Mouse (Mus musculus): Measurements from ENCODE around the gene Gm20388. TPM values are rescaled to one million over a fixed set of nuclear protein-coding genes. Genes with fewer than 3 reads are reported as not detected.

Gm20388 gene
- polyA plus RNA-seq, 1 experiment from 2014 or later, result 1.4 TPM

DNA sequence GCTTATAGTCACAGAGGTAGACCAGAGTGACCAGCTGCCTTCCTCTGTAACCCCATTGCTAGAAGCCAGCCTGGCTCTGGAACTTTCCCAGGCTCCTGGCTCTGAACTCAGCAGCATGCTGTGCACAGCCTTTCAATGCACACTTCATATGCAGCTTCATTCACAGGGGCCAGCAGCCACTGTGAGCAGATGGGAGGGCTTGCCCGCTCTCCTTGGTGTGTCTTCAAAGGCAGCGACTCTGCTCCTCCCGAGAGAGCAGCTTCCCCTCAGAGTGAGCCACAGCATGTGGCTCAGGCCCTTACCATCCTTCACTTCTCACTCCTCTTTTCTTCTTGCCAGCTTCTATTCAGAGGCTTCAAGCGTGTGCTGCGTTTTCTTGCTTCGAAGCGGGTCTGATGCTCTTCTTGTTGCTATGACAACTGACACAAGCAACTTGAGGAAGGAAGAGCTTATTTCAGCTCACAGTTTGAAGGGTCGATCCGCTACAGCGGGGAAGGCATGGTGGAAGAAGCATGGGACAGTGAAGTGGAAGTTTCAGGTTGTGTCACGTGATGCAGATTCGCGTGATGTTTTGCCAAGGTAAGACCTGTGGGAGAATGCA, 4293.5 kb downstream of the Gm20388 start:
- Histone ChIP-seq H3K4me2 (ENCODE audit: low read depth, low read length) (no peak overlapping the region), H3K27me3 (ENCODE audit: control insufficient read depth, insufficient read depth, low read depth, low read length) (no peaks in the 10 kb centered on the region)

DNA sequence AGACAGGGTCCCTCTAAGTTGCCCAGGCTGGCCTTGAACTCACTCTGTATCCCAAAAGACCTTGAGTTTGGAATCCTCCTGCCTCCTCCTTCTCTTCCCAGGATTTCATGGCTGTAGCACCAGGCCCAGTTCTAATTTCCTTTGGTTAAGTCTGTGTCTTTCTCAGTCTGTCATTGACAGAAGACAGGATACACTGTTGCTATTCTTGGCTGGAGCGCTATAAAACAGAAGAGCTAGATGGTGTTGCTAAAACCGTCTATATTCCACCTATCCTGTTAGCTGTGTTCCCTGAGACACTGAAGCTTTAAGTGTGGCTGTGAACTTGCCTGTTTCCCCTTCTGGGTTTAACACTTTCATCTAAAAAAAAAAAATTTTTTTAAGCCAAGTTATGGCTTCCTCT, 4301.5 kb downstream of the Gm20388 start:
- no peak for ATAC-seq (ENCODE audit: low read depth)

More for the DNA sequence above, 4293.5 kb downstream of the Gm20388 start:
- Histone ChIP-seq H3K27ac (ENCODE audit: low read length) (no peak overlapping the region), H3K36me3 (ENCODE audit: control insufficient read depth, insufficient read depth) (no peaks in the 10 kb centered on the region), H3K9me3 (replicated peaks; ENCODE audit: control insufficient read depth, low read length) (no peaks in the 10 kb centered on the region), H3K4me1 (ENCODE audit: control insufficient read depth, low read depth, low read length) (no peaks in the 10 kb centered on the region), H3K4me3 (ENCODE audit: low read depth, low read length) (no peak overlapping the region), H3K9ac (ENCODE audit: low read depth, low read length) (no peak overlapping the region)
- 71% methylated on average over 13 of the region's 13 CpGs for WGBS (ENCODE audit: insufficient replicate concordance)
- no peak for ATAC-seq (ENCODE audit: low read depth)

DNA sequence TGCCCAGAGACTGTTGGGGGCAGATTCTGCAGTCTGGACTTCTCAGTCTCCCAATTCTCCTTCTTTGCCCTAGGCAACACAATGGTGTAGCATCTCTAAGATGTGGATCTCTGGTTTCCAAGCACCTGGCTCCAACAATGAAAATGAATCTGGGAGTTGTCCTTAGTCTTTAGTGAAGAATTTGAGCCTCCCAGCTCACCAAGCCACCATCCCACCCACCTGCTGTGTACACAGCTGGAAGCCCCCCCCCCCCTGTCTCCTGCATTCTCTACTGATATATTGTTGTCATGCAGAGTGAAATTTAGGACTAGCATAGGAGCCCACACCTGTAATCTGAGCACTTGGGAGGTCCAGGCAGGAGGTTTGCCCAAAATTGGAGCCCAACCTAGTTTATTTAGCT, 4306.3 kb downstream of the Gm20388 start:
- no peak for ATAC-seq (ENCODE audit: low read depth)
- H3K27ac ChIP-seq (ENCODE audit: low read length), result no peak overlapping the region
- H3K4me2 ChIP-seq (ENCODE audit: low read depth, low read length), result no peak overlapping the region
- H3K9me3 ChIP-seq (replicated peaks; ENCODE audit: control insufficient read depth, low read length), result no peaks in the 10 kb centered on the region
- no peaks in the 10 kb centered on the region for H3K27me3 ChIP-seq (ENCODE audit: control insufficient read depth, insufficient read depth, low read depth, low read length)
- no peak overlapping the region for H3K9ac ChIP-seq (ENCODE audit: low read depth, low read length)
- H3K4me3 ChIP-seq (ENCODE audit: low read depth, low read length), result no peak overlapping the region
- H3K4me1 ChIP-seq (ENCODE audit: control insufficient read depth, low read depth, low read length), result no peaks in the 10 kb centered on the region
- H3K36me3 ChIP-seq (ENCODE audit: control insufficient read depth, insufficient read depth), result no peaks in the 10 kb centered on the region

More for the DNA sequence above, 4301.5 kb downstream of the Gm20388 start:
- no peak overlapping the region for H3K9ac ChIP-seq (ENCODE audit: low read depth, low read length)
- no peak overlapping the region for H3K4me2 ChIP-seq (ENCODE audit: low read depth, low read length)
- H3K4me1 ChIP-seq (ENCODE audit: control insufficient read depth, low read depth, low read length), result no peaks in the 10 kb centered on the region
- H3K4me3 ChIP-seq (ENCODE audit: low read depth, low read length), result no peak overlapping the region
- H3K27ac ChIP-seq (ENCODE audit: low read length), result no peak overlapping the region
- WGBS (ENCODE audit: insufficient replicate concordance), result 50% methylated on average over 2 of the region's 2 CpGs
- H3K27me3 ChIP-seq (ENCODE audit: control insufficient read depth, insufficient read depth, low read depth, low read length), result no peaks in the 10 kb centered on the region
- no peaks in the 10 kb centered on the region for H3K36me3 ChIP-seq (ENCODE audit: control insufficient read depth, insufficient read depth)
- no peaks in the 10 kb centered on the region for H3K9me3 ChIP-seq (replicated peaks; ENCODE audit: control insufficient read depth, low read length)

DNA sequence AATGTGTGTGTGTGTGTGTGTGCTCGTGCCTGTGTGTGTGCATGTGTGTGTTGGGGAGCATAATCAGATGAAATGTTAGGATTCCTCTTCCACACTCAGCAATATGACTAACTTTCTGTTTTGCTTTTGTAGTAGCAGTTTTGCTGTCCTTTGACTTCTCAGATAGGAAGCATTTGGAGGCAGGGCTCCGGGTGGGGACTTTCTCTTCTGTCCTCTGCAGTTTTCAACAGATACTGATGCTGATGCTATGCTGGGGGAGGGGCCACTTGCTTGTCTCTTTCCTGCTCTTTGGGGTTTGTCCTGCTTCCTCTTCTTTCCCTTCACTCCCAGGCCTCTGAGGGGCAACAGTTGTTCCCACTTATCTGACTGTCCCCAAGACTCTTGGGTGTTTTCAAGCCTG, 4319.2 kb downstream of the Gm20388 start:
- Histone ChIP-seq H3K4me2 (ENCODE audit: low read depth, low read length) (no peak overlapping the region), H3K27ac (ENCODE audit: low read length) (no peak overlapping the region), H3K4me3 (ENCODE audit: low read depth, low read length) (no peak overlapping the region), H3K9ac (ENCODE audit: low read depth, low read length) (no peak overlapping the region), H3K9me3 (replicated peaks; ENCODE audit: control insufficient read depth, low read length) (no peaks in the 10 kb centered on the region), H3K36me3 (ENCODE audit: control insufficient read depth, insufficient read depth) (no peaks in the 10 kb centered on the region), H3K27me3 (ENCODE audit: control insufficient read depth, insufficient read depth, low read depth, low read length) (peaks cover 6% of the 10 kb centered on the region; the same call in 1 of the 2 replicates), H3K4me1 (ENCODE audit: control insufficient read depth, low read depth, low read length) (peaks cover 9% of the 10 kb centered on the region)
- ATAC-seq (ENCODE audit: low read depth), result no peak
- WGBS (ENCODE audit: insufficient replicate concordance), result 13% methylated on average over 2 of the region's 2 CpGs

DNA sequence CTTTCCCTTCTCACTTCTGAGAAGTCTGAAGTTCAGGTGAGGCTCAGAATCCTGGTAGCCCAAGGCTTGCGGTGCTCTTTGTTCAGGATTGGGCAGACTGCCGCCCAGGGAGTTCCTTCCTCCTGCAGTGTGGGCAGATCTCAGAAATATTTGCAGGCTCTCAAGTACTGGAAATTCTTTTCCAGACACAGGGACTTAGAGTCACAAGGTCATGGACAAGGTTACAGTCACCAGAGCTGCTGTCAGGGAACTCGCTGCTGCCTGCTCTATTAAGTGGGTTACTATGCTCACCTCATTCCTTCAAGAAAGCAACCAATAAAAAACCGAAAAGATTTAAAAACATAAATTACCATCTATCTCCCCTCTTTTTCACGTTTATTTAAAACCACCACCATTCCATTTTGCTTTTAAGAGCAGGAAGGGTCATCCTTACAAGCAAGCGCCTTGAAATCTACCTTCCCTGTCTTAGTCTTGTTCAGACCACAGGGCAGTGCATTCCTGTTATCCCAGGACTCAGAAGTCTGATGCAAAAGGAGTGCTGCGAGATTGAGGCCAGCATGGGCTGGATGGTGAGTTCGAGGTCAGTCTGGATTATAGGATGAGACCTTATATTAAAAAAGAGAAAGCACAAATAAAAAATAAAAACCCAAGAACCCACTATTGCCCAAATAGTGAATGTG, 4320.0 kb downstream of the Gm20388 start:
- Histone ChIP-seq H3K27ac (ENCODE audit: low read length) (no peak overlapping the region), H3K4me1 (ENCODE audit: control insufficient read depth, low read depth, low read length) (peaks cover 9% of the 10 kb centered on the region), H3K27me3 (ENCODE audit: control insufficient read depth, insufficient read depth, low read depth, low read length) (peaks cover 6% of the 10 kb centered on the region; the same call in 1 of the 2 replicates), H3K9ac (ENCODE audit: low read depth, low read length) (no peak overlapping the region), H3K36me3 (ENCODE audit: control insufficient read depth, insufficient read depth) (no peaks in the 10 kb centered on the region), H3K4me2 (ENCODE audit: low read depth, low read length) (peak overlapping the region; percentile 84), H3K4me3 (ENCODE audit: low read depth, low read length) (peak overlapping the region; percentile 76), H3K9me3 (replicated peaks; ENCODE audit: control insufficient read depth, low read length) (no peaks in the 10 kb centered on the region)
- ATAC-seq (ENCODE audit: low read depth), result no peak
- 44% methylated on average over 8 of the region's 8 CpGs for WGBS (ENCODE audit: insufficient replicate concordance)

DNA sequence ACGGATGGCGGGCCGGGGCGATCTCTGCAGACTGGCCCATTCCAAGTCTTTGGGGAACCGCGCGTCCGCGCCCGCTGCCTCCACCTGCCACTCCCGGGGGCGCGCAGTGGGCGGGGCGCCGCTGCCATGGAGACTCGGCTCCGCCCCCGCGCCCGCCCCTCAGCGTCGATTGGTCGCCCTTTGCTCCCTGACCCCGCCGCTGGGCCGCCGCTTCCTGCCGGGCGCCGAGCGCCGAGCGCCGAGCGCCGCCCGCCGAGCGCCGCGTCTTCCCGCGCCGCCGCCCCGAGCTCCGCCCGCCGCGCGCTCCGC, 4320.5 kb downstream of the Gm20388 start, which contains the start of gene Galnt2:
TSS of gene Galnt2 (plus strand) at position 216 of the 309 bp plus-strand sequence.
- WGBS (ENCODE audit: insufficient replicate concordance), result under 1% methylated on average over 32 of the region's 53 CpGs
- Histone ChIP-seq H3K9ac (ENCODE audit: low read depth, low read length) (peak within 1 kb of the TSS; percentile 73), H3K27ac (ENCODE audit: low read length) (peak within 1 kb of the TSS; percentile 58)

DNA sequence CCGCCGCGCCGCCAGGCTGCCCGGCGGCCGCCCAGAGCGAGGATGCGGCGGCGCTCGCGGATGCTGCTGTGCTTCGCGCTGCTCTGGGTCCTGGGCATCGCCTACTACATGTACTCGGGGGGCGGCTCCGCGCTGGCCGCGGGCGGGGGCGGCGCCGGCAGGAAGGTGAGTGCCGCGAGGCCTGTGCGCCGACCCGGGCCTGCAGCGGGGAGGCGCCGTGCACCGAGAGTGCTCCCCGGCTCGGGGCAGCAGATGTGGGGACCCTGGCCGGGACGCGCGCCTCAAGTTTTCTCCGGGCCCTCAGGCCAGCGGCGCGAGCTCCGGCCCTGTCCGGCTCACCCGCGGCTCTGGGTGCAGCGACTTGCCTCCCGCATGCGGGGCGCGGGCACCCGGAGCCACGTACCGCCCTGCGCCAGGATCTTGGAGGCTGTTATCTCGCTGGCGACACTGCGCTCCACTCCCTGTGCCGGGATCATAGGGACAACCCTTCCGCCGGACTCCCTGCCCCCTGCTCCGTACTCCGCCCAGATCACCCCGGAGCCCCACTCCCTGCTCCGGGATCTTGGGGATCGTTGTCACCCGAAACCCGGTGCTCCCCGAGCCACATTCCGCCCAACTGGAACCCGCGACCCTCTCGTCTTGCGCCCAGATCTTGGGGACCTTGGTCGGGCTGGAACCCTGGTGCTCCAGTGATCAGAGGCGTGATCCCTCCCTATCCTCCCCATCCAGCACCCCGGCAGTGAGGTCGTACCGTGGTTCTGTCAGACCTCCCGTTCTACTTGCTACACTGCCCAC, 4321.0 kb downstream of the Gm20388 start:
- H3K9me3 ChIP-seq (replicated peaks; ENCODE audit: control insufficient read depth, low read length), result no peaks in the 10 kb centered on the region
- H3K27ac ChIP-seq (ENCODE audit: low read length), result peak overlapping the region; percentile 58
- H3K36me3 ChIP-seq (ENCODE audit: control insufficient read depth, insufficient read depth), result no peaks in the 10 kb centered on the region

More for the DNA sequence above, 4320.5 kb downstream of the Gm20388 start, which contains the start of gene Galnt2:
- Histone ChIP-seq H3K4me2 (ENCODE audit: low read depth, low read length) (peak within 1 kb of the TSS; percentile 84), H3K9me3 (replicated peaks; ENCODE audit: control insufficient read depth, low read length) (no peaks in the 10 kb centered on the region), H3K4me1 (ENCODE audit: control insufficient read depth, low read depth, low read length) (peaks cover 9% of the 10 kb centered on the region), H3K36me3 (ENCODE audit: control insufficient read depth, insufficient read depth) (no peaks in the 10 kb centered on the region), H3K4me3 (ENCODE audit: low read depth, low read length) (peak within 1 kb of the TSS; percentile 76), H3K27me3 (ENCODE audit: control insufficient read depth, insufficient read depth, low read depth, low read length) (peaks cover 6% of the 10 kb centered on the region; the same call in 1 of the 2 replicates)
- ATAC-seq (ENCODE audit: low read depth), result peak; percentile 89

DNA sequence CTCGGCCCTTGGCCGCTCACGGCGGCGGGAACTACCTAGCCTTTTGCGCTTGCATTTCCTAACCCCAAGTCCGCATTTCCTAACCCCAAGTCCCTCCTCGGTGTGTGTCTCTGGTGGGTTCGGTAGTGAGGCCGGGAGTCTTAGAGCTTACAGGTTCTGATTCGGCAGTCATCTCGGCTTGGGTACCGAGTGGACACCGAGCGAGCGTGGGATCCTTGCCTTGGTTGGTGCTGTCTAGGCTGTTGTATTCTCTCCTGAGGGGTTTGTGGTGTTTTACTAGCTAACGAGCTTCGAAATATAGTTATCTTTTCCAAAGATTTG, 4321.6 kb downstream of the Gm20388 start:
- H3K27me3 ChIP-seq (ENCODE audit: control insufficient read depth, insufficient read depth, low read depth, low read length), result peaks cover 6% of the 10 kb centered on the region; the same call in 1 of the 2 replicates
- peak overlapping the region; percentile 73 for H3K9ac ChIP-seq (ENCODE audit: low read depth, low read length)
- peak overlapping the region; percentile 76 for H3K4me3 ChIP-seq (ENCODE audit: low read depth, low read length)
- ATAC-seq (ENCODE audit: low read depth), result no peak
- no peak overlapping the region for H3K27ac ChIP-seq (ENCODE audit: low read length)
- no peaks in the 10 kb centered on the region for H3K9me3 ChIP-seq (replicated peaks; ENCODE audit: control insufficient read depth, low read length)
- peak overlapping the region; percentile 84 for H3K4me2 ChIP-seq (ENCODE audit: low read depth, low read length)
- WGBS (ENCODE audit: insufficient replicate concordance), result 5% methylated on average over 18 of the region's 18 CpGs
- no peaks in the 10 kb centered on the region for H3K36me3 ChIP-seq (ENCODE audit: control insufficient read depth, insufficient read depth)
- peaks cover 9% of the 10 kb centered on the region for H3K4me1 ChIP-seq (ENCODE audit: control insufficient read depth, low read depth, low read length)

More for the DNA sequence above, 4321.0 kb downstream of the Gm20388 start:
- peak; percentile 63 for ATAC-seq (ENCODE audit: low read depth)
- H3K4me3 ChIP-seq (ENCODE audit: low read depth, low read length), result peak overlapping the region; percentile 76
- peaks cover 9% of the 10 kb centered on the region for H3K4me1 ChIP-seq (ENCODE audit: control insufficient read depth, low read depth, low read length)
- H3K27me3 ChIP-seq (ENCODE audit: control insufficient read depth, insufficient read depth, low read depth, low read length), result peaks cover 6% of the 10 kb centered on the region; the same call in 1 of the 2 replicates
- WGBS (ENCODE audit: insufficient replicate concordance), result under 1% methylated on average over 78 of the region's 83 CpGs
- peak overlapping the region; percentile 73 for H3K9ac ChIP-seq (ENCODE audit: low read depth, low read length)
- H3K4me2 ChIP-seq (ENCODE audit: low read depth, low read length), result peak overlapping the region; percentile 84

DNA sequence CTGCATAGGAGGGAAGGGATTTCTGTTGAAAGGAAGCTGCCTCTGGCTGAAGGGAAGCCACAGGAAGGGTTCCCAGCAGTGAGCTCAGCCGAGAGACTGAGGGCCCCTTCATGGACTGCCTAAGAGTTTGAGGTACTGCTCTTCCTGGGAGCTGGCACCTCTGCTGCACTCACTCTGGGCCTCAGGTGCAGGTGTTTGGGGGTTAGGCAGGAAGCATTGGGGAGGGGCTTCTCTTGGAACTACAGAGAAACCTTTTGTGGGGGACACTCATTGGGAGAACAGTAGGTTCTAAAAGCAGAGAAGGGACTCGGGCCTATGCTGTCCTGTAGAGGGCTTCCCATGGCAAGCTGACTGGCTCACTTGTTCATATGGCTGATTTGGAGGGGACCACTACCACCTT, 4323.9 kb downstream of the Gm20388 start:
- no peak overlapping the region for H3K4me2 ChIP-seq (ENCODE audit: low read depth, low read length)
- whole genome bisulfite sequencing (ENCODE audit: insufficient replicate concordance), result 42% methylated on average over 2 of the region's 2 CpGs
- no peak overlapping the region for H3K27ac ChIP-seq (ENCODE audit: low read length)
- peaks cover 6% of the 10 kb centered on the region; the same call in 1 of the 2 replicates for H3K27me3 ChIP-seq (ENCODE audit: control insufficient read depth, insufficient read depth, low read depth, low read length)
- H3K36me3 ChIP-seq (ENCODE audit: control insufficient read depth, insufficient read depth), result no peaks in the 10 kb centered on the region
- H3K4me1 ChIP-seq (ENCODE audit: control insufficient read depth, low read depth, low read length), result peaks cover 9% of the 10 kb centered on the region
- no peak overlapping the region for H3K9ac ChIP-seq (ENCODE audit: low read depth, low read length)
- ATAC-seq (ENCODE audit: low read depth), result no peak
- H3K4me3 ChIP-seq (ENCODE audit: low read depth, low read length), result no peak overlapping the region
- no peaks in the 10 kb centered on the region for H3K9me3 ChIP-seq (replicated peaks; ENCODE audit: control insufficient read depth, low read length)

Data from liver, embryonic 16.5 days (tissue).